Mouse (Mus musculus) left cerebral cortex, adult 2 months (tissue): ENCODE measurements at regions not wholly inside any gene's neighbourhood (a gene's known extent, or its start where the extent isn't known, plus 50 kb on each side); places are given as distances from the start of the nearest gene placed in this dataset.
"Not testable (repeated sequence)": the region's sequence is repeated elsewhere in the genome, so short reads cannot be mapped to it uniquely, and the experiment has no call there.

ENCODE experiments used
- DNase-seq, 2 experiments: peaks; one replicate each; pipeline ENCODE4 v3.0.0; 2021 to 2022; ENCODE audit warnings: low spot score in 2 of 2, mixed read lengths in 1 of 2; ENCODE audit errors: extremely low spot score in 1 of 2
- H3K27ac ChIP-seq: fragments of 200-600 bp; 2 replicates; pipeline ENCODE4 v1.8.1; 2022
- H3K4me3 ChIP-seq: fragments of 200-600 bp; 2 replicates; pipeline ENCODE4 v1.8.1; 2022
- CTCF ChIP-seq: fragments of 200-600 bp; IDR thresholded peaks from 2 replicates; pipeline ENCODE4 v1.8.1; 2022; ENCODE audit warnings: antibody characterized with exemption, mild to moderate bottlenecking, moderate library complexity
- intact Hi-C: fragments of 180-260 bp; cut with DNase I; formaldehyde crosslinking; loops from one replicate; pipeline ENCODE4 v1.15.1; 2025

GRCm38 (mm10) chr2:78026808-78027207 is 80.6 kb upstream of the Cwc22 start:
- intact Hi-C loops, result loop anchor here (1.0 to 10.0 kb wide), 2 partner anchors 157 to 642 kb away; no protein-coding TSS in a partner anchor
- Histone ChIP-seq H3K27ac (no peak overlapping the region), H3K4me3 (no peak overlapping the region)
- no peak for TF ChIP-seq CTCF
- DNase-seq, result no peak

- DNase-seq, result no peak
- TF ChIP-seq CTCF, result no peak
- intact Hi-C loops, result loop anchor here (1.0 to 10.0 kb wide), 3 partner anchors 35 to 641 kb away; no protein-coding TSS in a partner anchor
- Histone ChIP-seq H3K27ac (no peak overlapping the region), H3K4me3 (no peak overlapping the region)
Observed at GRCm38 (mm10) chr2:78025651-78026435, 79.7 kb upstream of the Cwc22 start.

GRCm38 (mm10) chr2:78024981-78025565 is 78.9 kb upstream of the Cwc22 start:
- Histone ChIP-seq H3K4me3 (no peak overlapping the region), H3K27ac (no peak overlapping the region)
- no peak for DNase-seq
- intact Hi-C loops, result loop anchor here (1.0 to 10.0 kb wide), 3 partner anchors 34 to 640 kb away; partner anchors contain the start of gene Cwc22
- no peak for TF ChIP-seq CTCF

- Histone ChIP-seq H3K4me3 (no peak overlapping the region), H3K27ac (no peak overlapping the region)
- intact Hi-C loops, result loop anchor here (2.0 to 10.0 kb wide), 3 partner anchors 77 to 639 kb away; partner anchors contain the start of gene Cwc22
- no peak for DNase-seq
- no peak for TF ChIP-seq CTCF
Observed at GRCm38 (mm10) chr2:78023916-78024685, 77.9 kb upstream of the Cwc22 start.

- no peak overlapping the region for H3K4me3 ChIP-seq
- intact Hi-C loops, result loop anchor here (2.0 to 10.0 kb wide), 3 partner anchors 76 to 639 kb away; partner anchors contain the start of gene Cwc22
- no peak overlapping the region for H3K27ac ChIP-seq
- no peak for TF ChIP-seq CTCF
- no peak for DNase-seq
Observed at GRCm38 (mm10) chr2:78023416-78023815, 77.2 kb upstream of the Cwc22 start.

GRCm38 (mm10) chr2:78022756-78023155 is 76.6 kb upstream of the Cwc22 start:
- Histone ChIP-seq H3K27ac (no peak overlapping the region), H3K4me3 (no peak overlapping the region)
- TF ChIP-seq CTCF, result no peak
- intact Hi-C loops, result loop anchor here (2.0 to 10.0 kb wide), 3 partner anchors 75 to 638 kb away; partner anchors contain the start of gene Cwc22
- DNase-seq, result no peak

- intact Hi-C loops, result loop anchor here (2.0 to 10.0 kb wide), 3 partner anchors 75 to 637 kb away; partner anchors contain the start of gene Cwc22
- peak; percentile 67 for TF ChIP-seq CTCF
- H3K27ac ChIP-seq, result no peak overlapping the region
- H3K4me3 ChIP-seq, result no peak overlapping the region
- no peak for DNase-seq
Observed at GRCm38 (mm10) chr2:78021905-78022304, 75.7 kb upstream of the Cwc22 start.

- intact Hi-C loops, result loop anchor here (5.0 to 10.0 kb wide), 2 partner anchors 74 to 637 kb away; partner anchors contain the start of gene Cwc22
- no peak overlapping the region for H3K27ac ChIP-seq
- no peak for TF ChIP-seq CTCF
- DNase-seq, result no peak
- H3K4me3 ChIP-seq, result no peak overlapping the region
Observed at GRCm38 (mm10) chr2:78021356-78021900, 75.3 kb upstream of the Cwc22 start.

GRCm38 (mm10) chr2:78020516-78020915 is 74.3 kb upstream of the Cwc22 start:
- intact Hi-C loops, result loop anchor here (5.0 to 10.0 kb wide), 2 partner anchors 73 to 636 kb away; partner anchors contain the start of gene Cwc22
- Histone ChIP-seq H3K27ac (no peak overlapping the region), H3K4me3 (no peak overlapping the region)
- no peak for TF ChIP-seq CTCF
- DNase-seq, result no peak

GRCm38 (mm10) chr2:78019916-78020315 is 73.7 kb upstream of the Cwc22 start:
- Histone ChIP-seq H3K4me3 (no peak overlapping the region), H3K27ac (no peak overlapping the region)
- TF ChIP-seq CTCF, result no peak
- intact Hi-C loops, result loop anchor here (5.0 to 10.0 kb wide), 2 partner anchors 73 to 635 kb away; partner anchors contain the start of gene Cwc22
- no peak for DNase-seq

GRCm38 (mm10) chr2:78012441-78012840 is 66.3 kb upstream of the Cwc22 start:
- H3K27ac ChIP-seq, intact Hi-C loops, H3K4me3 ChIP-seq, DNase-seq: not testable (repeated sequence)
